Mouse (Mus musculus): ENCODE data around the gene Ptch2. TPM values are rescaled to one million over a fixed set of nuclear protein-coding genes. Genes with fewer than 3 reads are reported as not detected.

Gene Ptch2
- polyA plus RNA-seq, 1 experiment from 2014 or later, result 2.7 TPM

GRCm38 (mm10) chr4:117155020-117155791, 59.3 kb downstream of the Ptch2 start:
- H3K36me3 ChIP-seq, result peaks cover 57% of the 10 kb centered on the region
- peaks cover 26% of the 10 kb centered on the region for H3K4me1 ChIP-seq (replicated peaks)

GRCm38 (mm10) chr4:117155792-117156355, 60.0 kb downstream of the Ptch2 start, which contains the start of gene Rps8:
Rps8 (minus strand) TSS chr4:117156243.
- Histone ChIP-seq H3K9ac (peak within 1 kb of the TSS; percentile 100), H3K27ac (ENCODE audit: poor library complexity, severe bottlenecking) (peak within 1 kb of the TSS; percentile 92), H3K36me3 (peaks cover 57% of the 10 kb centered on the region), H3K4me2 (peak within 1 kb of the TSS; percentile 81), H3K27me3 (replicated peaks) (no peaks in the 10 kb centered on the region), H3K9me3 (replicated peaks) (no peaks in the 10 kb centered on the region), H3K4me3 (peak within 1 kb of the TSS; percentile 97), H3K4me1 (replicated peaks) (peaks cover 26% of the 10 kb centered on the region)
- peak; percentile 92 for ATAC-seq (ENCODE audit: insufficient number of reproducible peaks, low FRiP score)
- under 1% methylated on average over 52 of the region's 52 CpGs for WGBS

More at GRCm38 (mm10) chr4:117155020-117155791, 59.3 kb downstream of the Ptch2 start:
- Histone ChIP-seq H3K27me3 (replicated peaks) (no peaks in the 10 kb centered on the region), H3K9ac (peak overlapping the region; percentile 100), H3K4me2 (peak overlapping the region; percentile 81), H3K27ac (ENCODE audit: poor library complexity, severe bottlenecking) (peak overlapping the region; percentile 92), H3K9me3 (replicated peaks) (no peaks in the 10 kb centered on the region), H3K4me3 (peak overlapping the region; percentile 97)
- no peak for ATAC-seq (ENCODE audit: insufficient number of reproducible peaks, low FRiP score)
- 2% methylated on average over 44 of the region's 44 CpGs for WGBS

- H3K27me3 ChIP-seq (replicated peaks), result no peaks in the 10 kb centered on the region
- H3K9me3 ChIP-seq (replicated peaks), result no peaks in the 10 kb centered on the region
- H3K9ac ChIP-seq, result no peak overlapping the region
- WGBS, result 29% methylated on average over 6 of the region's 6 CpGs
- no peak for ATAC-seq (ENCODE audit: insufficient number of reproducible peaks, low FRiP score)
- peaks cover 26% of the 10 kb centered on the region for H3K4me1 ChIP-seq (replicated peaks)
- peak overlapping the region; percentile 81 for H3K4me2 ChIP-seq
- peak overlapping the region; percentile 92; the same call in 1 of the 2 replicates for H3K27ac ChIP-seq (ENCODE audit: poor library complexity, severe bottlenecking)
- H3K4me3 ChIP-seq, result peak overlapping the region; percentile 97
- peaks cover 57% of the 10 kb centered on the region for H3K36me3 ChIP-seq
These were observed 60.5 kb downstream of the Ptch2 start for GRCm38 (mm10) chr4:117156372-117156771.

- H3K36me3 ChIP-seq, result peaks cover 57% of the 10 kb centered on the region
- H3K9me3 ChIP-seq (replicated peaks), result no peaks in the 10 kb centered on the region
- no peaks in the 10 kb centered on the region; the same call in 1 of the 2 replicates for H3K4me1 ChIP-seq (replicated peaks)
- H3K27me3 ChIP-seq (replicated peaks), result no peaks in the 10 kb centered on the region
- H3K4me2 ChIP-seq, result no peak overlapping the region
- no peak for ATAC-seq (ENCODE audit: insufficient number of reproducible peaks, low FRiP score)
- H3K27ac ChIP-seq (ENCODE audit: poor library complexity, severe bottlenecking), result no peak overlapping the region
- H3K9ac ChIP-seq, result no peak overlapping the region
- WGBS, result 83% methylated on average over 10 of the region's 10 CpGs
- no peak overlapping the region for H3K4me3 ChIP-seq
These were observed 63.8 kb downstream of the Ptch2 start for GRCm38 (mm10) chr4:117159666-117160065.

GRCm38 (mm10) chr4:117161183-117161582, 65.3 kb downstream of the Ptch2 start:
- ATAC-seq (ENCODE audit: insufficient number of reproducible peaks, low FRiP score), result no peak
- H3K27ac ChIP-seq (ENCODE audit: poor library complexity, severe bottlenecking), result no peak overlapping the region
- H3K4me2 ChIP-seq, result no peak overlapping the region
- 76% methylated on average over 4 of the region's 4 CpGs for WGBS
- H3K4me3 ChIP-seq, result no peak overlapping the region
- H3K36me3 ChIP-seq, result peaks cover 68% of the 10 kb centered on the region
- H3K9ac ChIP-seq, result no peak overlapping the region
- no peaks in the 10 kb centered on the region for H3K27me3 ChIP-seq (replicated peaks)
- H3K9me3 ChIP-seq (replicated peaks), result no peaks in the 10 kb centered on the region
- no peaks in the 10 kb centered on the region for H3K4me1 ChIP-seq (replicated peaks)

Small RNAs within 50 kb of the gene (microRNA-seq; reads per million reads assigned to microRNA genes)
- gene Gm22398, result not detected

Other genes with a start within 250 kb of the Ptch2 start
- gene Zswim5, start 218.7 kb upstream of the Ptch2 start, polyA plus RNA-seq (2016; fragmentation: Nextera tagmentation; extraction: Ambion mirVana), result 0.50 and 0.79 TPM in 2 replicates
- gene Urod, start 101.7 kb upstream of the Ptch2 start, polyA plus RNA-seq (2016; fragmentation: Nextera tagmentation; extraction: Ambion mirVana), result 90.9 and 92.2 TPM in 2 replicates
- gene Hectd3, start 100.8 kb upstream of the Ptch2 start, polyA plus RNA-seq (2016; fragmentation: Nextera tagmentation; extraction: Ambion mirVana), result 6.8 and 8.0 TPM in 2 replicates
- 25.2 and 29.2 TPM in 2 replicates for gene Eif2b3, start 76.7 kb upstream of the Ptch2 start, polyA plus RNA-seq (2016; fragmentation: Nextera tagmentation; extraction: Ambion mirVana)
- 3.3 and 3.5 TPM in 2 replicates for gene Btbd19, start 29.6 kb downstream of the Ptch2 start, polyA plus RNA-seq (2016; fragmentation: Nextera tagmentation; extraction: Ambion mirVana)
- not detected in 2 replicates for gene Tctex1d4, start 30.7 kb downstream of the Ptch2 start, polyA plus RNA-seq (2016; fragmentation: Nextera tagmentation; extraction: Ambion mirVana)
- 2.6 TPM in 2 replicates for gene Plk3, start 37.9 kb downstream of the Ptch2 start, polyA plus RNA-seq (2016; fragmentation: Nextera tagmentation; extraction: Ambion mirVana)
- gene Rps8, start 60.2 kb downstream of the Ptch2 start, polyA plus RNA-seq (2016; fragmentation: Nextera tagmentation; extraction: Ambion mirVana), result 612 and 621 TPM in 2 replicates
- 51.8 and 53.4 TPM in 2 replicates for gene Kif2c, start 86.6 kb downstream of the Ptch2 start, polyA plus RNA-seq (2016; fragmentation: Nextera tagmentation; extraction: Ambion mirVana)
- gene Tmem53, start 155.9 kb downstream of the Ptch2 start, polyA plus RNA-seq (2016; fragmentation: Nextera tagmentation; extraction: Ambion mirVana), result 18.2 and 19.6 TPM in 2 replicates
- 0.37 and 0.70 TPM in 2 replicates for gene Armh1, start 156.1 kb downstream of the Ptch2 start, polyA plus RNA-seq (2016; fragmentation: Nextera tagmentation; extraction: Ambion mirVana)